8 mouse cellular contexts compared by ENCODE assay signal in genomic region chr15:89168922-89169321, GRCm38 (mm10). TPM values are rescaled to one million over a fixed set of nuclear protein-coding genes. Genes with fewer than 3 reads are reported as not detected.
DNase-seq lines count a peak whose midpoint lies in the region; ATAC-seq and TF ChIP-seq lines count a peak whose summit lies in the region.

No protein-coding gene starts in this region.

- intact Hi-C loops in heart, postnatal 25 days (cut with DNase I), result no loop called here

- ATAC-seq in heart, embryonic 12.5 days (ENCODE audit: insufficient number of reproducible peaks, low FRiP score), result no peak
- no peak for ATAC-seq in intestine, postnatal 0 days

- TF ChIP-seq CTCF in intestine, postnatal 0 days (IDR thresholded peaks at IDR 0.05; ENCODE audit: low read depth), result no peak

- H3K27ac ChIP-seq in heart, embryonic 12.5 days (ENCODE audit: poor library complexity, severe bottlenecking), result peak overlapping the region; percentile 91
- no peak overlapping the region for H3K27ac ChIP-seq in intestine, postnatal 0 days (ENCODE audit: low read depth, low read length)

- H3K9me3 ChIP-seq in heart, embryonic 12.5 days (replicated peaks), result no peaks in the 10 kb centered on the region
- no peaks in the 10 kb centered on the region for H3K9me3 ChIP-seq in intestine, postnatal 0 days (ENCODE audit: control insufficient read depth)

- H3K4me3 ChIP-seq in heart, embryonic 12.5 days, result peak overlapping the region; percentile 25
- no peak overlapping the region for H3K4me3 ChIP-seq in intestine, postnatal 0 days (ENCODE audit: low read depth, low read length)

- H3K9ac ChIP-seq in heart, embryonic 12.5 days, result peak overlapping the region; percentile 68
- H3K9ac ChIP-seq in intestine, postnatal 0 days (ENCODE audit: low read depth, low read length), result peak overlapping the region; percentile 23; the same call in 1 of the 2 replicates

- H3K4me2 ChIP-seq in heart, embryonic 12.5 days, result peak overlapping the region; percentile 63
- H3K4me2 ChIP-seq in intestine, postnatal 0 days (replicated peaks; ENCODE audit: low read depth), result peak overlapping the region; percentile 33

- peaks cover 46% of the 10 kb centered on the region for H3K36me3 ChIP-seq in heart, embryonic 12.5 days
- peaks cover 56% of the 10 kb centered on the region for H3K36me3 ChIP-seq in intestine, postnatal 0 days (ENCODE audit: control insufficient read depth, insufficient read depth)

- peaks cover 57% of the 10 kb centered on the region for H3K4me1 ChIP-seq in heart, embryonic 12.5 days (replicated peaks)
- H3K4me1 ChIP-seq in intestine, postnatal 0 days (replicated peaks; ENCODE audit: control insufficient read depth, insufficient read depth, low read length), result peaks cover 11% of the 10 kb centered on the region; the same call in 1 of the 2 replicates

- H3K27me3 ChIP-seq in heart, embryonic 12.5 days (replicated peaks), result no peaks in the 10 kb centered on the region
- H3K27me3 ChIP-seq in intestine, postnatal 0 days (replicated peaks; ENCODE audit: control insufficient read depth, insufficient read depth, low read length), result no peaks in the 10 kb centered on the region

- DNase-seq in heart, postnatal 25 days (ENCODE audit: low spot score), result no peak
- DNase-seq in testis, postnatal 10 days (ENCODE audit: low spot score), result peak; percentile 40
- DNase-seq in testis, postnatal 14 days (ENCODE audit: low spot score), result no peak
- DNase-seq in gastrocnemius, postnatal 4 days (ENCODE audit: low spot score in 2 of 2), result no peak
- DNase-seq in urinary bladder, postnatal 25 days (ENCODE audit: low spot score), result no peak
- DNase-seq in ovary, adult 18-20 months (ENCODE audit: low spot score), result no peak

- 36% methylated on average over 10 of the region's 10 CpGs for WGBS in heart, embryonic 12.5 days
- WGBS in intestine, postnatal 0 days, result 53% methylated on average over 10 of the region's 10 CpGs

RNA-seq across cellular contexts. Expression of gene Plxnb2, which starts 11.7 kb away (rescaled TPM):
- 124 and 130 TPM in 2 replicates for polyA plus RNA-seq in heart, embryonic 12.5 days (2016; fragmentation: Nextera tagmentation; extraction: Ambion mirVana)
- 10 to 100 TPM; 81.5 to 86.1 TPM for total RNA-seq in heart, postnatal 25 days (2021)
- 71.5 and 74.0 TPM in 2 replicates for polyA plus RNA-seq in intestine, postnatal 0 days (2015; fragmentation: Nextera tagmentation; extraction: Ambion mirVana)
- 10 to 100 TPM; 81.0 to 84.7 TPM for total RNA-seq in gastrocnemius, postnatal 4 days (2021)

RNA-seq across cellular contexts. Expression of gene Mapk11, which starts 19.5 kb away (rescaled TPM):
- 3.7 and 4.6 TPM in 2 replicates for polyA plus RNA-seq in heart, embryonic 12.5 days (2016; fragmentation: Nextera tagmentation; extraction: Ambion mirVana)
- 1 to 10 TPM; 1.4 to 2.1 TPM for total RNA-seq in heart, postnatal 25 days (2021)
- polyA plus RNA-seq in intestine, postnatal 0 days (2015; fragmentation: Nextera tagmentation; extraction: Ambion mirVana), result 1.6 and 1.9 TPM in 2 replicates
- total RNA-seq in gastrocnemius, postnatal 4 days (2021), result 1 to 10 TPM; 3.4 to 4.1 TPM

RNA-seq across cellular contexts. Expression of gene Dennd6b, which starts 27.4 kb away (rescaled TPM):
- 19.9 and 20.2 TPM in 2 replicates for polyA plus RNA-seq in heart, embryonic 12.5 days (2016; fragmentation: Nextera tagmentation; extraction: Ambion mirVana)
- total RNA-seq in heart, postnatal 25 days (2021), result 1 to 10 TPM; 8.4 to 8.7 TPM
- polyA plus RNA-seq in intestine, postnatal 0 days (2015; fragmentation: Nextera tagmentation; extraction: Ambion mirVana), result 3.2 and 3.4 TPM in 2 replicates
- 1 to 10 TPM; 7.9 to 9.0 TPM for total RNA-seq in gastrocnemius, postnatal 4 days (2021)

RNA-seq across cellular contexts. Expression of gene Mapk12, which starts 28.4 kb away (rescaled TPM):
- 19.9 and 20.1 TPM in 2 replicates for polyA plus RNA-seq in heart, embryonic 12.5 days (2016; fragmentation: Nextera tagmentation; extraction: Ambion mirVana)
- 10 to 100 TPM; 20.1 to 22.3 TPM for total RNA-seq in heart, postnatal 25 days (2021)
- polyA plus RNA-seq in intestine, postnatal 0 days (2015; fragmentation: Nextera tagmentation; extraction: Ambion mirVana), result 2.3 and 2.7 TPM in 2 replicates
- 10 to 100 TPM; 54.4 to 57.3 TPM for total RNA-seq in gastrocnemius, postnatal 4 days (2021)

RNA-seq across cellular contexts. Expression of gene Hdac10, which starts 40.4 kb away (rescaled TPM):
- 12.7 and 13.4 TPM in 2 replicates for polyA plus RNA-seq in heart, embryonic 12.5 days (2016; fragmentation: Nextera tagmentation; extraction: Ambion mirVana)
- 1 to 10 TPM; 7.4 to 8.3 TPM for total RNA-seq in heart, postnatal 25 days (2021)
- 7.6 and 8.6 TPM in 2 replicates for polyA plus RNA-seq in intestine, postnatal 0 days (2015; fragmentation: Nextera tagmentation; extraction: Ambion mirVana)
- total RNA-seq in gastrocnemius, postnatal 4 days (2021), result 10 to 100 TPM; 11.2 to 11.8 TPM
